Mouse (Mus musculus) lung, postnatal 0 days (tissue): ENCODE results near the gene Purb. TPM values are rescaled to one million over a fixed set of nuclear protein-coding genes. Genes with fewer than 3 reads are reported as not detected.

Experiments used
- ATAC-seq: fragments of 200-750 bp; cut with Nextera tagmentation; 2 replicates; pipeline ENCODE4 v1.8.0; 2017; ENCODE audit warnings: moderate library complexity
- DNase-seq: peaks from one replicate; pipeline ENCODE4 v3.0.0-alpha.2; 2016; ENCODE audit warnings: low spot score
- H3K27ac ChIP-seq: fragments of 300-500 bp; sonication (generic); 2 replicates; pipeline ENCODE4 v1.5.1; 2014; ENCODE audit warnings: antibody characterized with exemption, mild to moderate bottlenecking, low read length, mixed read lengths
- H3K27me3 ChIP-seq: fragments of 300-500 bp; sonication (generic); replicated peaks from 2 replicates; pipeline ENCODE4 v1.6.1; 2014; ENCODE audit warnings: low read length, mixed read lengths; ENCODE audit not compliant: insufficient read depth
- H3K36me3 ChIP-seq: fragments of 300-500 bp; sonication (generic); 2 replicates; pipeline ENCODE4 v1.6.1; 2014; ENCODE audit warnings: low read length, mixed read lengths; ENCODE audit not compliant: insufficient read depth
- H3K4me1 ChIP-seq: fragments of 300-500 bp; sonication (generic); 2 replicates; pipeline ENCODE4 v1.6.1; 2014; ENCODE audit warnings: antibody characterized with exemption, low read depth, low read length, mixed read lengths; ENCODE audit not compliant: insufficient read depth
- H3K4me2 ChIP-seq: fragments of 300-500 bp; sonication (generic); replicated peaks from 2 replicates; pipeline ENCODE4 v1.6.1; 2014; ENCODE audit warnings: low read depth, mild to moderate bottlenecking, low read length, moderate library complexity, mixed read lengths
- H3K4me3 ChIP-seq: fragments of 300-500 bp; sonication (generic); 2 replicates; pipeline ENCODE4 v1.5.1; 2014; ENCODE audit warnings: low read depth, low read length
- H3K9ac ChIP-seq: fragments of 300-500 bp; sonication (generic); replicated peaks from 2 replicates; pipeline ENCODE4 v1.6.1; 2014; ENCODE audit warnings: low read depth, mild to moderate bottlenecking
- H3K9me3 ChIP-seq: fragments of 300-500 bp; sonication (generic); 2 replicates; pipeline ENCODE4 v1.6.1; 2016; ENCODE audit warnings: low read length, mixed read lengths
- CTCF ChIP-seq: IDR thresholded peaks from 2 replicates; pipeline ENCODE4 v1.5.1; 2016; ENCODE audit warnings: antibody characterized with exemption, mild to moderate bottlenecking
- EP300 ChIP-seq: IDR thresholded peaks from 2 replicates; pipeline ENCODE4 v1.6.1; 2016; ENCODE audit warnings: antibody characterized with exemption, mild to moderate bottlenecking, control low read depth
- WGBS: fragments of 180-500 bp; shearing (Covaris S2); extraction: QIAGEN DNeasy Blood & Tissue Kit; methylation state at CpG from one replicate; pipeline ENCODE4 v1.1.7; 2014; 5-methylcytosine and 5-hydroxymethylcytosine counted together
- polyA plus RNA-seq: library from polyadenylated mRNA; unstranded; fragments of >200 nt; fragmentation: Nextera tagmentation; extraction: Ambion mirVana; gene quantifications from 2 replicates; pipeline ENCODE4 v1.2.1, GENCODE M21; 2015

Purb gene
- polyA plus RNA-seq, 1 experiment from 2014 or later, result 21.4 TPM

- TF ChIP-seq EP300 (no peak), CTCF (no peak)
Observed at GRCm38 (mm10) chr11:6443727-6444076, 32.0 kb downstream of the Purb start.

GRCm38 (mm10) chr11:6443102-6443501 is 32.6 kb downstream of the Purb start:
- peaks cover 3% of the 10 kb centered on the region; the same call in 1 of the 2 replicates for H3K4me1 ChIP-seq
- H3K4me2 ChIP-seq, result peak overlapping the region; percentile 40
- H3K9ac ChIP-seq, result peak overlapping the region; percentile 60
- peak overlapping the region; percentile 85 for H3K4me3 ChIP-seq
- no peaks in the 10 kb centered on the region for H3K9me3 ChIP-seq
- TF ChIP-seq EP300 (no peak), CTCF (no peak)
- 0 out of 2 replicates have a peak, but pooled peaks cover 1% of the 10 kb centered on the region for H3K36me3 ChIP-seq
- H3K27me3 ChIP-seq, result no peaks in the 10 kb centered on the region
- 34% methylated on average over 4 of the region's 4 CpGs for WGBS
- ATAC-seq (no peak), DNase-seq (no peak)
- H3K27ac ChIP-seq, result peak overlapping the region; percentile 98; the same call in 1 of the 2 replicates

More at GRCm38 (mm10) chr11:6443727-6444076, 32.0 kb downstream of the Purb start:
- H3K4me3 ChIP-seq, result peak overlapping the region; percentile 85
- 1% methylated on average over 10 of the region's 10 CpGs for WGBS
- H3K36me3 ChIP-seq, result no peaks in the 10 kb centered on the region
- no peaks in the 10 kb centered on the region for H3K27me3 ChIP-seq
- no peak for DNase-seq
- peak overlapping the region; percentile 40 for H3K4me2 ChIP-seq
- H3K9me3 ChIP-seq, result no peaks in the 10 kb centered on the region
- peak overlapping the region; percentile 98 for H3K27ac ChIP-seq
- peaks cover 3% of the 10 kb centered on the region; the same call in 1 of the 2 replicates for H3K4me1 ChIP-seq
- peak overlapping the region; percentile 60 for H3K9ac ChIP-seq
- ATAC-seq, result no peak

- 94% methylated on average over 4 of the region's 4 CpGs for WGBS
- H3K4me2 ChIP-seq, result no peak overlapping the region
- peaks cover 3% of the 10 kb centered on the region; the same call in 1 of the 2 replicates for H3K4me1 ChIP-seq
- H3K9ac ChIP-seq, result no peak overlapping the region
- no peaks in the 10 kb centered on the region for H3K27me3 ChIP-seq
- H3K9me3 ChIP-seq, result no peaks in the 10 kb centered on the region
- 0 out of 2 replicates have a peak, but pooled peaks cover 5% of the 10 kb centered on the region for H3K36me3 ChIP-seq
- no peak for TF ChIP-seq EP300
- TF ChIP-seq CTCF, result no peak
- H3K4me3 ChIP-seq, result no peak overlapping the region
- no peak for DNase-seq
- ATAC-seq, result no peak
- no peak overlapping the region for H3K27ac ChIP-seq
Observed at GRCm38 (mm10) chr11:6442566-6442965, 33.2 kb downstream of the Purb start.

GRCm38 (mm10) chr11:6440171-6440570 is 35.5 kb downstream of the Purb start:
- Histone ChIP-seq H3K9ac (no peak overlapping the region), H3K27me3 (no peaks in the 10 kb centered on the region), H3K4me2 (no peak overlapping the region), H3K4me3 (no peak overlapping the region), H3K4me1 (peaks cover 3% of the 10 kb centered on the region; the same call in 1 of the 2 replicates), H3K36me3 (peaks cover 13% of the 10 kb centered on the region; the same call in 1 of the 2 replicates), H3K9me3 (no peaks in the 10 kb centered on the region), H3K27ac (no peak overlapping the region)
- ATAC-seq (no peak), DNase-seq (no peak)
- no peak for TF ChIP-seq CTCF
- TF ChIP-seq EP300, result no peak
- 94% methylated on average over 4 of the region's 4 CpGs for WGBS

- Histone ChIP-seq H3K4me2 (no peak overlapping the region), H3K27ac (no peak overlapping the region), H3K9me3 (no peaks in the 10 kb centered on the region), H3K36me3 (peaks cover 13% of the 10 kb centered on the region), H3K4me1 (no peaks in the 10 kb centered on the region), H3K27me3 (no peaks in the 10 kb centered on the region), H3K4me3 (no peak overlapping the region), H3K9ac (no peak overlapping the region)
- WGBS, result 95% methylated on average over 2 of the region's 2 CpGs
- TF ChIP-seq CTCF, result no peak
- no peak for TF ChIP-seq EP300
- ATAC-seq (no peak), DNase-seq (no peak)
Observed at GRCm38 (mm10) chr11:6437667-6438066, 38.0 kb downstream of the Purb start.

- DNase-seq (peak; percentile 60), ATAC-seq (0 out of 2 replicates have a peak, but pooled peaks have one; percentile 41)
- Histone ChIP-seq H3K9me3 (no peaks in the 10 kb centered on the region), H3K4me2 (no peak overlapping the region), H3K4me3 (no peak overlapping the region), H3K27me3 (no peaks in the 10 kb centered on the region), H3K27ac (no peak overlapping the region), H3K36me3 (peaks cover 13% of the 10 kb centered on the region), H3K4me1 (no peaks in the 10 kb centered on the region), H3K9ac (no peak overlapping the region)
- 73% methylated on average over 8 of the region's 8 CpGs for WGBS
- TF ChIP-seq CTCF (peak; percentile 84), EP300 (no peak)
Observed at GRCm38 (mm10) chr11:6436442-6436841, 39.3 kb downstream of the Purb start.

- Histone ChIP-seq H3K4me2 (no peak overlapping the region), H3K9ac (no peak overlapping the region), H3K4me3 (no peak overlapping the region), H3K9me3 (no peaks in the 10 kb centered on the region), H3K27ac (no peak overlapping the region), H3K27me3 (no peaks in the 10 kb centered on the region), H3K4me1 (no peaks in the 10 kb centered on the region), H3K36me3 (peaks cover 21% of the 10 kb centered on the region)
- no peak for DNase-seq
- no peak for TF ChIP-seq CTCF
- no peak for TF ChIP-seq EP300
- WGBS, result 90% methylated on average over 7 of the region's 7 CpGs
- ATAC-seq, result no peak
Observed at GRCm38 (mm10) chr11:6430186-6430585, 45.5 kb downstream of the Purb start.
